In genomic region chr4:105316478-105317206, GRCm38 (mm10) we compare ENCODE assay signal across 9 mouse cellular contexts.
DNase-seq lines count a peak whose midpoint lies in the region; ATAC-seq and TF ChIP-seq lines count a peak whose summit lies in the region.
"Had no signal": no experiment of that assay in that cellular context is flagged by ENCODE, and none has a peak within 500 bp of the region (broad histone marks: within the 10 kb centered on the region; RNA-seq: fewer than 3 reads in every experiment).

No protein-coding gene starts in this region.

- no peak overlapping the region for H3K4me3 ChIP-seq in cerebellum, adult 2 months (replicated peaks; ENCODE audit: insufficient read depth, low read depth, low read length)
- H3K4me3 ChIP-seq in thymus, adult 2 months (ENCODE audit: control insufficient read depth, insufficient read depth, low read length) = no peak overlapping the region
- H3K4me3 ChIP-seq in hindbrain, embryonic 14.5 days (replicated peaks; ENCODE audit: low read length) = no peak overlapping the region
- no peak overlapping the region for H3K4me3 ChIP-seq in limb, embryonic 10.5 days
- H3K4me3 ChIP-seq: erythroblast, embryonic 14.5 days had no signal

- H3K36me3 ChIP-seq in thymus, adult 2 months (ENCODE audit: control insufficient read depth, insufficient read depth, low read length) = no peaks in the 10 kb centered on the region
- H3K36me3 ChIP-seq in hindbrain, embryonic 14.5 days (replicated peaks; ENCODE audit: control insufficient read depth, insufficient read depth) = no peaks in the 10 kb centered on the region
- no peaks in the 10 kb centered on the region for H3K36me3 ChIP-seq in limb, embryonic 10.5 days

- no peak for TF ChIP-seq POLR2A in cerebellum, adult 2 months (IDR thresholded peaks at IDR 0.05; ENCODE audit: borderline replicate concordance, insufficient read depth, low read length)
- no peak for TF ChIP-seq POLR2A in thymus, adult 2 months (IDR thresholded peaks at IDR 0.05; ENCODE audit: control insufficient read depth, extremely low read depth, insufficient read depth, low read length, poor library complexity)

- WGBS in cerebellum, adult 2 months = 73% methylated on average over 12 of the region's 12 CpGs
- WGBS in thymus, adult 2 months = 4% methylated on average over 12 of the region's 12 CpGs
- WGBS in hindbrain, embryonic 14.5 days = 81% methylated on average over 12 of the region's 12 CpGs
- 81% methylated on average over 12 of the region's 12 CpGs for whole genome bisulfite sequencing in limb, embryonic 10.5 days

- no peaks in the 10 kb centered on the region for H3K4me1 ChIP-seq in cerebellum, adult 2 months (ENCODE audit: control insufficient read depth, insufficient read depth, low read length)
- H3K4me1 ChIP-seq in thymus, adult 2 months (replicated peaks; ENCODE audit: control insufficient read depth, insufficient read depth, low read length) = no peaks in the 10 kb centered on the region
- no peaks in the 10 kb centered on the region for H3K4me1 ChIP-seq in hindbrain, embryonic 14.5 days (replicated peaks; ENCODE audit: control insufficient read depth, insufficient read depth, low read length)
- peaks cover 7% of the 10 kb centered on the region; the same call in 1 of the 2 replicates for H3K4me1 ChIP-seq in limb, embryonic 10.5 days

- no peak overlapping the region for H3K4me2 ChIP-seq in hindbrain, embryonic 14.5 days (replicated peaks)

- H3K9me3 ChIP-seq in hindbrain, embryonic 14.5 days (ENCODE audit: control insufficient read depth, low read length) = no peaks in the 10 kb centered on the region
- H3K9me3 ChIP-seq in limb, embryonic 10.5 days (replicated peaks) = no peaks in the 10 kb centered on the region

- no peaks in the 10 kb centered on the region for H3K27me3 ChIP-seq in cerebellum, adult 2 months (ENCODE audit: control insufficient read depth, insufficient read depth, low read length)
- H3K27me3 ChIP-seq in thymus, adult 2 months (ENCODE audit: control insufficient read depth, insufficient read depth, low read length) = no peaks in the 10 kb centered on the region
- no peaks in the 10 kb centered on the region for H3K27me3 ChIP-seq in hindbrain, embryonic 14.5 days (ENCODE audit: control insufficient read depth, insufficient read depth, low read length)
- H3K27me3 ChIP-seq in limb, embryonic 10.5 days (ENCODE audit: low read depth, poor library complexity, severe bottlenecking) = no peaks in the 10 kb centered on the region; the same call in 1 of the 2 replicates

- no peak overlapping the region for H3K27ac ChIP-seq in cerebellum, adult 2 months (ENCODE audit: insufficient read depth, low read length)
- H3K27ac ChIP-seq in thymus, adult 2 months (ENCODE audit: control insufficient read depth, insufficient read depth, low read length) = no peak overlapping the region
- H3K27ac ChIP-seq in hindbrain, embryonic 14.5 days = no peak overlapping the region
- no peak overlapping the region for H3K27ac ChIP-seq in limb, embryonic 10.5 days

- no peak for ATAC-seq in hindbrain, embryonic 14.5 days (ENCODE audit: low FRiP score)

- H3K9ac ChIP-seq in hindbrain, embryonic 14.5 days = no peak overlapping the region

- no peak for DNase-seq in cerebellum, adult 2 months
- no peak for DNase-seq in cerebellum, adult 9-10 months
- peak; percentile 35 for DNase-seq in CD4-positive, CD25-positive, alpha-beta regulatory T cell, adult 2 months (ENCODE audit: low read depth, low spot score)
- peak; percentile 41 for DNase-seq in c-Kit-positive CD71-negative TER-119-negative erythroid progenitor cells, embryonic 14.5 days (ENCODE audit: low read depth)
- peak; percentile 52 for DNase-seq in lung, postnatal 10 days
- peak; percentile 63 for DNase-seq in thymus, adult 2 months
- no peak for DNase-seq in hindbrain, embryonic 14.5 days (ENCODE audit: low spot score)
- no peak for DNase-seq in limb, embryonic 10.5 days (ENCODE audit: low spot score)

- peak; percentile 33; the same call in 1 of the 2 replicates for TF ChIP-seq CTCF in cerebellum, adult 2 months (IDR thresholded peaks at IDR 0.05; ENCODE audit: borderline replicate concordance, insufficient read depth, low read depth, low read length)
- TF ChIP-seq CTCF in thymus, adult 2 months (IDR thresholded peaks at IDR 0.05; ENCODE audit: borderline replicate concordance, control insufficient read depth, extremely low read depth, insufficient read depth, low read length, poor library complexity) = peak; percentile 66; the same call in 1 of the 2 replicates

Comparison
In these comparisons a context has a peak if more than half of its experiments do, and no peak if none do; other contexts are left out.
1. DNase-seq: peak in CD4-positive, CD25-positive, alpha-beta regulatory T cell, adult 2 months (single experiment), c-Kit-positive CD71-negative TER-119-negative erythroid progenitor cells, embryonic 14.5 days (single experiment), lung, postnatal 10 days (single experiment) and thymus, adult 2 months (single experiment); none in cerebellum, adult 2 months (0 of 2), cerebellum, adult 9-10 months (single experiment), hindbrain, embryonic 14.5 days (single experiment) and limb, embryonic 10.5 days (single experiment).